In the genomic region with DNA sequence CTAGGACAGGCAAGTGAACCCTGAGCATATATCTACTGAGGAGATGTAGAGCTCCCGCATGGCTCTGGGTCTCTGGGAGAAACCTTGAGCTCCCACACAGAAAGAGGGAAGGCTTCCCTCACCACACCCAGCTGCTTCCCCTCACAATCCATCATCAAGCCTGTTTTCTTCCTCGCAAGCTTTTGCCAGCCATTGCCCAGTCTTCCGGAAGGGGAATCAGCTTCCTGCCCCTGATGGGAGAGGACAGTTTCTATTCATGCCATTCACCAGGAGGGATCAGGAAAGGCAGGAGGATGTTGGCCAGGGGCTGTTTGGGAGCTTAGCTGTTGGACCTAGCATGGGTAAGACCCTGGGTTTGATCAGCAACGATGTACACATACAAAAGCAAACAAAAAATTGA, we compare ENCODE assay signal across 20 mouse cellular contexts. TPM values are rescaled to one million over a fixed set of nuclear protein-coding genes. Genes with fewer than 3 reads are reported as not detected.
DNase-seq lines count a peak whose midpoint lies in the region; ATAC-seq lines count a peak whose summit lies in the region.
"Had no signal": no experiment of that assay in that cellular context is flagged by ENCODE, and none has a peak within 500 bp of the region (broad histone marks: within the 10 kb centered on the region; RNA-seq: fewer than 3 reads in every experiment).

No protein-coding gene starts in this region.

- H3K27ac ChIP-seq in hindbrain, embryonic 14.5 days: no peak overlapping the region
- H3K27ac ChIP-seq: embryonic facial prominence, embryonic 12.5 days; gastrocnemius, adult 2 months; macrophage had no signal

- no peak overlapping the region for H3K4me3 ChIP-seq in hindbrain, embryonic 14.5 days (replicated peaks; ENCODE audit: low read length)
- H3K4me3 ChIP-seq: embryonic facial prominence, embryonic 12.5 days; gastrocnemius, adult 2 months; myocyte had no signal

- ATAC-seq in hindbrain, embryonic 14.5 days (ENCODE audit: low FRiP score): no peak
- ATAC-seq: forebrain, postnatal 0 days had no signal

- no peak overlapping the region for H3K4me2 ChIP-seq in hindbrain, embryonic 14.5 days (replicated peaks)
- H3K4me2 ChIP-seq: embryonic facial prominence, embryonic 12.5 days; midbrain, embryonic 11.5 days had no signal

- no peaks in the 10 kb centered on the region for H3K9me3 ChIP-seq in hindbrain, embryonic 14.5 days (ENCODE audit: control insufficient read depth, low read length)
- H3K9me3 ChIP-seq: embryonic facial prominence, embryonic 12.5 days had no signal

- DNase-seq in adrenal gland, postnatal 14 days: peak; percentile 38
- DNase-seq in adrenal gland, postnatal 25 days: no peak
- peak; percentile 37 to 38 for DNase-seq in kidney, adult 8-10 months
- DNase-seq in kidney, postnatal 4 days: peak; percentile 13 to 36
- peak; percentile 63 for DNase-seq in lung, postnatal 36 days
- DNase-seq in spleen, adult 18-20 months: no peak
- DNase-seq in left cerebral cortex, adult 18-20 months (ENCODE audit: low spot score in 2 of 2): no peak
- no peak for DNase-seq in hindbrain, embryonic 14.5 days (ENCODE audit: low spot score)
- DNase-seq: B cell, adult 2 months; cerebellum, adult 11-12 months; cerebellum, postnatal 36 days; forebrain, postnatal 0 days; gastrocnemius, adult 2 months; heart, adult 11 months; heart, postnatal 4 days; liver had no signal

- H3K9ac ChIP-seq in hindbrain, embryonic 14.5 days: no peak overlapping the region
- H3K9ac ChIP-seq: embryonic facial prominence, embryonic 12.5 days; forebrain, postnatal 0 days had no signal

- no peaks in the 10 kb centered on the region for H3K4me1 ChIP-seq in hindbrain, embryonic 14.5 days (replicated peaks; ENCODE audit: control insufficient read depth, insufficient read depth, low read length)
- H3K4me1 ChIP-seq: embryonic facial prominence, embryonic 12.5 days had no signal

- H3K27me3 ChIP-seq in hindbrain, embryonic 14.5 days (ENCODE audit: control insufficient read depth, insufficient read depth, low read length): no peaks in the 10 kb centered on the region
- H3K27me3 ChIP-seq: embryonic facial prominence, embryonic 12.5 days had no signal

- WGBS in hindbrain, embryonic 14.5 days: 80% methylated on average over 4 of the region's 4 CpGs

- no peaks in the 10 kb centered on the region for H3K36me3 ChIP-seq in hindbrain, embryonic 14.5 days (replicated peaks; ENCODE audit: control insufficient read depth, insufficient read depth)
- H3K36me3 ChIP-seq: embryonic facial prominence, embryonic 12.5 days had no signal

RNA-seq across cellular contexts. Expression of a gene that starts 8.6 kb away (rescaled TPM):
- total RNA-seq in adrenal gland, postnatal 14 days (2021): 6.4 and 10.1 TPM in 2 replicates
- 7.3 and 11.5 TPM in 2 replicates for total RNA-seq in adrenal gland, postnatal 25 days (2021)
- total RNA-seq in left cerebral cortex, adult 18-20 months (2021): 10 to 100 TPM; 18.0 to 18.8 TPM
- polyA plus RNA-seq in hindbrain, embryonic 14.5 days (2014; fragmentation: Nextera tagmentation; extraction: Ambion mirVana): 9.0 and 9.5 TPM in 2 replicates

RNA-seq across cellular contexts. Expression of a gene that starts 52.2 kb away (rescaled TPM):
- total RNA-seq in adrenal gland, postnatal 14 days (2021): 148 and 153 TPM in 2 replicates
- total RNA-seq in adrenal gland, postnatal 25 days (2021): 153 and 158 TPM in 2 replicates
- 100 to 1,000 TPM; 145 to 151 TPM for total RNA-seq in left cerebral cortex, adult 18-20 months (2021)
- polyA plus RNA-seq in hindbrain, embryonic 14.5 days (2014; fragmentation: Nextera tagmentation; extraction: Ambion mirVana): 98.1 and 105 TPM in 2 replicates

Comparison
In these comparisons a context has a peak if more than half of its experiments do, and no peak if none do; other contexts are left out.
1. DNase-seq: peak in adrenal gland, postnatal 14 days (single experiment), kidney, adult 8-10 months (2 of 2), kidney, postnatal 4 days (2 of 2) and lung, postnatal 36 days (single experiment); none in adrenal gland, postnatal 25 days (single experiment), spleen, adult 18-20 months (0 of 2), left cerebral cortex, adult 18-20 months (0 of 2) and hindbrain, embryonic 14.5 days (single experiment).